Mouse (Mus musculus): ENCODE results near the gene P3h2. TPM values are rescaled to one million over a fixed set of nuclear protein-coding genes. Genes with fewer than 3 reads are reported as not detected.

The P3h2 gene
- polyA plus RNA-seq, 2 experiments, result 8.4 to 14.6 TPM

- DNase-seq (ENCODE audit: low spot score) (no peak), ATAC-seq (ENCODE audit: low FRiP score, low read depth) (no peak; the same call in 1 of the 2 replicates)
- Histone ChIP-seq H3K9me3 (ENCODE audit: control insufficient read depth, low read length) (no peaks in the 10 kb centered on the region), H3K36me3 (ENCODE audit: control insufficient read depth, insufficient read depth, low read length) (no peaks in the 10 kb centered on the region), H3K4me1 (ENCODE audit: control insufficient read depth, insufficient read depth, low read length) (peaks cover 9% of the 10 kb centered on the region; the same call in 1 of the 2 replicates), H3K27ac (replicated peaks; ENCODE audit: low read depth, low read length) (peak overlapping the region; percentile 88), H3K4me2 (replicated peaks; ENCODE audit: low read depth, low read length, severe bottlenecking) (peak overlapping the region; percentile 80; the same call in 1 of the 2 replicates), H3K9ac (ENCODE audit: low read depth, low read length, severe bottlenecking) (no peak overlapping the region), H3K27me3 (ENCODE audit: control insufficient read depth, insufficient read depth, low read length) (no peaks in the 10 kb centered on the region), H3K4me3 (replicated peaks; ENCODE audit: low read length) (no peak overlapping the region)
- no peak for TF ChIP-seq POLR2A (IDR thresholded peaks at IDR 0.05; ENCODE audit: borderline replicate concordance, extremely low read depth, insufficient read depth, insufficient read length)
- WGBS, result 68% methylated on average over 5 of the region's 5 CpGs
Observed at GRCm38 (mm10) chr16:26106618-26107017, 1.0 kb upstream of the P3h2 start.

DNA sequence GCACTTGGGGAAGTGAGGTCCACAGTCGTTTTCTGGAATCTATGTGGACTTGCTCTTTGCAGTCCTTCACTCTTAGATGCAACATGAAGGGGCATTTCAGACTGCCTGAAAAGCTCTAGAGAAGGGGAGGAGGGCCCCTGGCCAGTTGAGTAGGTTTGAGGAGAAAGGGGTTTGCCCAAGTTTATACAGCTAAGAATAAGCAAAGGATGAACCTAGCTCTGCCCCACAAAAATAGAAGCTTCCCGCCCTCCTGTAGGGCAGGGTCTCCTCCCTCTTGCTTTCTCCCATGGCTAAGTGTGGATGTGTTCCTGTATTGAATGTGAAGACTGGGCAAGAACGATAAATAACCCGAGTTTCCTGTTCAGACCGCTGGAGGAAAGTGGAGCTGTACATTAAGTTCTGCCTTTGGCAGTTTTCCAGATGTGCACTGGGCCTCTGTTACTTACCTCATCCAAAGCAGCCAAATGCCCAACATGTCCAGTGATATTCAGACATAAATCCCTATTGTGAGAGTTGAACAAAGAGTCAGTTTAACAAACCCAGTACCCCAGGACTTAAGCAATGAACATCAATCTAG is 545 bp upstream of the P3h2 start:
- 5% methylated on average over 5 of the region's 5 CpGs for WGBS
- H3K4me3 ChIP-seq (replicated peaks; ENCODE audit: low read length), result peak overlapping the region; percentile 80
- no peaks in the 10 kb centered on the region for H3K27me3 ChIP-seq (ENCODE audit: control insufficient read depth, insufficient read depth, low read length)
- ATAC-seq (ENCODE audit: low FRiP score, low read depth) (peak; percentile 78), DNase-seq (ENCODE audit: low spot score) (peak; percentile 87)
- H3K36me3 ChIP-seq (ENCODE audit: control insufficient read depth, insufficient read depth, low read length), result no peaks in the 10 kb centered on the region
- H3K9me3 ChIP-seq (ENCODE audit: control insufficient read depth, low read length), result no peaks in the 10 kb centered on the region
- no peak for TF ChIP-seq POLR2A (IDR thresholded peaks at IDR 0.05; ENCODE audit: borderline replicate concordance, extremely low read depth, insufficient read depth, insufficient read length)
- H3K9ac ChIP-seq (ENCODE audit: low read depth, low read length, severe bottlenecking), result peak overlapping the region; percentile 81
- peaks cover 9% of the 10 kb centered on the region; the same call in 1 of the 2 replicates for H3K4me1 ChIP-seq (ENCODE audit: control insufficient read depth, insufficient read depth, low read length)
- H3K4me2 ChIP-seq (replicated peaks; ENCODE audit: low read depth, low read length, severe bottlenecking), result peak overlapping the region; percentile 80
- peak overlapping the region; percentile 88 for H3K27ac ChIP-seq (replicated peaks; ENCODE audit: low read depth, low read length)

- Histone ChIP-seq H3K36me3 (ENCODE audit: control insufficient read depth, insufficient read depth, low read length) (no peaks in the 10 kb centered on the region), H3K9me3 (ENCODE audit: control insufficient read depth, low read length) (no peaks in the 10 kb centered on the region), H3K4me1 (ENCODE audit: control insufficient read depth, insufficient read depth, low read length) (peaks cover 12% of the 10 kb centered on the region; the same call in 1 of the 2 replicates), H3K27ac (replicated peaks; ENCODE audit: low read depth, low read length) (no peak overlapping the region), H3K9ac (ENCODE audit: low read depth, low read length, severe bottlenecking) (no peak overlapping the region), H3K4me2 (replicated peaks; ENCODE audit: low read depth, low read length, severe bottlenecking) (peak overlapping the region; percentile 80), H3K4me3 (replicated peaks; ENCODE audit: low read length) (peak overlapping the region; percentile 80), H3K27me3 (ENCODE audit: control insufficient read depth, insufficient read depth, low read length) (no peaks in the 10 kb centered on the region)
- no peak for ATAC-seq (ENCODE audit: low FRiP score, low read depth)
- no peak for TF ChIP-seq POLR2A (IDR thresholded peaks at IDR 0.05; ENCODE audit: borderline replicate concordance, extremely low read depth, insufficient read depth, insufficient read length)
- no peak for DNase-seq (ENCODE audit: low spot score)
- WGBS, result 34% methylated on average over 4 of the region's 4 CpGs
Observed at GRCm38 (mm10) chr16:26104274-26104673, 1.3 kb downstream of the P3h2 start.

DNA sequence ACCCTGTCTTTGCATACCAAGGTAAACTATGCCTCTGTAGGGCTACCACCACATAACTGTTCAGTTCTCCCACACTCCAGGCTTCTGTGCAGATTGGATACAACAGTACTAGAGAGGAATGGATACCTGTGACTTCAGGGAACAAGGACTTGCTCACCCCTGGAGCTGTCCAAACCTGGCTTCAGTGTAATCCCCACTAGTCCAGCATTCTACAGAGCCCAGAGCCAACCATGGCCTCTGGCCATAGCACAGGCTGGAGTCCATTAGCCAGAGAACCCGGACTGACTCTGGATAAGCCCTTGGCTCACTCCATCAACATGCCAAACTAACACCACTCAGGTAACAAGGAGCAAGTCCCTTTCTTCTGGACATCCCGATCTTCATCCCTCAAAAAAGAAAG is 2.7 kb downstream of the P3h2 start:
- no peaks in the 10 kb centered on the region for H3K36me3 ChIP-seq (ENCODE audit: control insufficient read depth, insufficient read depth, low read length)
- no peak overlapping the region for H3K4me3 ChIP-seq (replicated peaks; ENCODE audit: low read length)
- WGBS, result 71% methylated on average over 2 of the region's 2 CpGs
- H3K4me1 ChIP-seq (ENCODE audit: control insufficient read depth, insufficient read depth, low read length), result peaks cover 12% of the 10 kb centered on the region; the same call in 1 of the 2 replicates
- H3K4me2 ChIP-seq (replicated peaks; ENCODE audit: low read depth, low read length, severe bottlenecking), result no peak overlapping the region
- no peak overlapping the region for H3K27ac ChIP-seq (replicated peaks; ENCODE audit: low read depth, low read length)
- no peak for TF ChIP-seq POLR2A (IDR thresholded peaks at IDR 0.05; ENCODE audit: borderline replicate concordance, extremely low read depth, insufficient read depth, insufficient read length)
- no peak overlapping the region for H3K9ac ChIP-seq (ENCODE audit: low read depth, low read length, severe bottlenecking)
- ATAC-seq (ENCODE audit: low FRiP score, low read depth) (no peak), DNase-seq (ENCODE audit: low spot score) (no peak)
- H3K9me3 ChIP-seq (ENCODE audit: control insufficient read depth, low read length), result no peaks in the 10 kb centered on the region
- no peaks in the 10 kb centered on the region for H3K27me3 ChIP-seq (ENCODE audit: control insufficient read depth, insufficient read depth, low read length)

- ATAC-seq (ENCODE audit: low FRiP score, low read depth) (no peak), DNase-seq (ENCODE audit: low spot score) (no peak)
- no peaks in the 10 kb centered on the region for H3K36me3 ChIP-seq (ENCODE audit: control insufficient read depth, insufficient read depth, low read length)
- 34% methylated on average over 4 of the region's 4 CpGs for WGBS
- no peak for TF ChIP-seq POLR2A (IDR thresholded peaks at IDR 0.05; ENCODE audit: borderline replicate concordance, extremely low read depth, insufficient read depth, insufficient read length)
- no peak overlapping the region for H3K4me3 ChIP-seq (replicated peaks; ENCODE audit: low read length)
- no peak overlapping the region for H3K27ac ChIP-seq (replicated peaks; ENCODE audit: low read depth, low read length)
- H3K4me1 ChIP-seq (ENCODE audit: control insufficient read depth, insufficient read depth, low read length), result peaks cover 12% of the 10 kb centered on the region; the same call in 1 of the 2 replicates
- H3K4me2 ChIP-seq (replicated peaks; ENCODE audit: low read depth, low read length, severe bottlenecking), result no peak overlapping the region
- H3K9me3 ChIP-seq (ENCODE audit: control insufficient read depth, low read length), result no peaks in the 10 kb centered on the region
- H3K9ac ChIP-seq (ENCODE audit: low read depth, low read length, severe bottlenecking), result no peak overlapping the region
- no peaks in the 10 kb centered on the region for H3K27me3 ChIP-seq (ENCODE audit: control insufficient read depth, insufficient read depth, low read length)
Observed at GRCm38 (mm10) chr16:26100167-26100566, 5.4 kb downstream of the P3h2 start.

Data from limb, embryonic 14.5 days (tissue).